Mouse (Mus musculus): ENCODE measurements around the gene Plscr2.

- TF ChIP-seq POLR2A (IDR thresholded peaks at IDR 0.05; ENCODE audit: insufficient read depth, low read depth, low read length) (no peak), CTCF (IDR thresholded peaks at IDR 0.05; ENCODE audit: insufficient read depth, low read depth, low read length) (no peak)
Measured at GRCm38 (mm10) chr9:92337661-92338060, 62.3 kb downstream of the Plscr2 start.
